Mouse (Mus musculus) thymus, adult 2 months (tissue): ENCODE measurements around the gene Gm17482.

Experiments used
- CTCF ChIP-seq: fragments of 200-500 bp; IDR thresholded peaks from 2 replicates; pipeline ENCODE4 v1.5.1; 2012; ENCODE audit warnings: mild to moderate bottlenecking, control low read depth, low read length, moderate library complexity, borderline replicate concordance; ENCODE audit not compliant: control insufficient read depth, poor library complexity, insufficient read depth; ENCODE audit errors: extremely low read depth
- POLR2A ChIP-seq: fragments of 200-500 bp; IDR thresholded peaks from 2 replicates; pipeline ENCODE4 v1.6.1; 2012; ENCODE audit warnings: mild to moderate bottlenecking, low read length, control low read depth, moderate library complexity; ENCODE audit not compliant: control insufficient read depth, poor library complexity, insufficient read depth; ENCODE audit errors: extremely low read depth

GRCm38 (mm10) chr6:115291068-115291467, 63.9 kb downstream of the Gm17482 start:
- TF ChIP-seq CTCF (no peak), POLR2A (no peak)
